Mouse (Mus musculus): ENCODE data around the gene Bola2.
"Not testable (repeated sequence)": the region's sequence is repeated elsewhere in the genome, so short reads cannot be mapped to it uniquely, and the experiment has no call there.

Gene Bola2

GRCm38 (mm10) chr7:126710266-126710665, 15.1 kb downstream of the Bola2 start:
- DNase-seq = no peak

DNA sequence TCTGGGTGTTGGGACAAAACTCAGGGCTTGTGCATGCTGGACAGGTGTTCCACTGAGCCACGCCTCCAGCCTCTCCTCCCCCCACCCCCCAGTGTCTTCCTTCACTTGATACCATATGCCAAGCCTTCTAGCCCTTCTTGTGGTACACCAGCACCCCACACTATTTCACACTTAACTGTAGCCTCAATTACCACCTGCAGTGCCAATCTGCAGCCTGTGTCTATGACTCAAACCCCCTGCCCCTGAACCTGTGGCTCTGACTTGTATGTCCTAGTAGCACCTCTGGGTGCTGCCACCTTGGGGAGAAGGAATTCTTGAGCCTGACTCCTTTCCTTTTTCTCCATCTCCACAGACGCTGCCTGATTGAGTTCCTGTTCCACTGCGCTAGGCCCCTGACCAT, 16.7 kb downstream of the Bola2 start:
- DNase-seq = no peak

DNA sequence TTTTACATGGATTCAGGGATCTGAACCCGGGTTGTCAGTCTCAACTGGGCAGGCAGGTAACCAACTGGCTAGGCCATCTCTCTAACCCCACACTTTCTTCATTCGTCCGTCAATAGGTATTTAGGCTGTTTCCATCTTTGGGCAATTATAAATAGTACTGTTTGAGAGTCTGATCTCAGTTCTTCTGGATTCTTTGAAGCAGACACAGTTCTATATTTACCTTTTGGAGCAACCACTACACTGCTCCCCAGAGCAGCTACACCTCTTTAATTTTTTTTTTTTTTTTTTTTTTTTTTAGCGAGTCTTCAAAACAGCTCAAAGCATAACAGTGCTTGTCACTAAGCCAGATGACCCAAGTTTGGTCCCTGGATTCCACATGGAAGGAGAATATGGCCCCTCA, 20.5 kb downstream of the Bola2 start:
- no peak for DNase-seq

GRCm38 (mm10) chr7:126717566-126717965, 22.4 kb downstream of the Bola2 start:
- DNase-seq = no peak

- DNase-seq = no peak
Observed at GRCm38 (mm10) chr7:126718787-126719337, 23.7 kb downstream of the Bola2 start.

DNA sequence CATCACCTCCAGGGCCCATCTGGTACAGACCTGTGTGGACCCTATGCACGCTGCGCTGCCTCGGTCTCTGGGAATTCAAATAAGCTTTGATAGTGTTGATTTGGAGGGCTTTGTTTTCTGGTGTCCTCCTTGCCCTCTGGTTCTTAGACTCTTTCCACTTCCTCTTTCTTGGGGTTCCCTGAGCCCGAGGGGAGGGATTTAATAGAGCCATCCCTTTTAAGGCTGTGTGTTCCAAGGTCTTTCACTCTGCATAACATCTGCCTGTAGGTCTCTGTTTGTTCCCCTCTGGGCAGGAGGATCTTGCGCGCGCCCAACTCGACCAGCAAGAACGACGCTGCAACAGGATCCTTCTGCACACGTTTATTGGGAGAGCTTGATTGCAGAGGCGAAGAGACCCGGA, 26.4 kb downstream of the Bola2 start:
- DNase-seq = no peak

- no peak for DNase-seq
Observed at GRCm38 (mm10) chr7:126725077-126725476, 29.9 kb downstream of the Bola2 start.

DNA sequence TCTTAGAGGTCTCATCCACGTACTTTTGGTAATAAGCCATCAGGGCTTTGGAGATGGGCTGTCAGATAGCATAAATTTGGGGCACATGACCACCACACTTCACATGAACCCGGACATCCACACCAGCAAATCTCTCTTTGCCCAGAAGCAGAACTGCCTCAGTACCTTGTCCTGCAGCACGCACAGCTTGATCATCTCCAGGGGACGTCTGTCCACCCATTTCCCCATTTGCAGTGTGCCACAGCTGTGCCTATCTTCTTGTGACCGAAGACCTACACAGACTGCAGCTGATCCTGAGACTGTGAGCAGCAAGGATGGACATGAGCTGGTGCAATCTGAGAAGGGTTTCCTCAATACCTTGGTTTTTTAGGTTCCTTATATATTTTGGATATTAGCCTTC, 30.5 kb downstream of the Bola2 start:
- no peak for DNase-seq

DNA sequence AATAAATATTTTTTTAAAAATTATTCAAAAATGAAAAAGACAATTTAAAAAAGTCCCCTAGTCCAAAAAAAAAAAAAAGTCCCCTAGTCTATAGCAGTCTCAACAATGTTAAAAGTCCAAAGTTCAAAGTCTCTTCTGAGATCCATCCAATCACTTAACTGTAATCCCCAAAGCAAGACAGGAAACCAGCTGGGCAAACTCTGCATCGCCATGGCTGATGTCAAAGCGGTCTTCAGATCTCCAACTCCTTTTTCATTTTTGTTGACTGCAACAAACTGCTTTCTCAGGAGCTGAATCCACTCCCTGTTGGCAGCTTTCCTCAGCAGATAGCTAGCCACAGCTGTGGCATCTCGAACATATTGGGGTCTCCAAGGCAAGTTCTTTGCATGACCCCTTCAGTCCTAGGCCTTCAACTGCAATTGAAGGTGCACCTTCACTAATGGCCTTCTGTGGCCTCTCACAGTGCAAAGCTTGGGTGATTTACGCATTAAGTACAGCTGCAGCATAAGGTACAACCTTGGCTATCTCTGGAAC, 35.1 kb downstream of the Bola2 start:
- DNase-seq = not testable (repeated sequence)

- no peak for DNase-seq
Observed at GRCm38 (mm10) chr7:126736122-126736521, 40.9 kb downstream of the Bola2 start.

- DNase-seq = no peak
Observed at GRCm38 (mm10) chr7:126739551-126739950, 44.4 kb downstream of the Bola2 start.

DNA sequence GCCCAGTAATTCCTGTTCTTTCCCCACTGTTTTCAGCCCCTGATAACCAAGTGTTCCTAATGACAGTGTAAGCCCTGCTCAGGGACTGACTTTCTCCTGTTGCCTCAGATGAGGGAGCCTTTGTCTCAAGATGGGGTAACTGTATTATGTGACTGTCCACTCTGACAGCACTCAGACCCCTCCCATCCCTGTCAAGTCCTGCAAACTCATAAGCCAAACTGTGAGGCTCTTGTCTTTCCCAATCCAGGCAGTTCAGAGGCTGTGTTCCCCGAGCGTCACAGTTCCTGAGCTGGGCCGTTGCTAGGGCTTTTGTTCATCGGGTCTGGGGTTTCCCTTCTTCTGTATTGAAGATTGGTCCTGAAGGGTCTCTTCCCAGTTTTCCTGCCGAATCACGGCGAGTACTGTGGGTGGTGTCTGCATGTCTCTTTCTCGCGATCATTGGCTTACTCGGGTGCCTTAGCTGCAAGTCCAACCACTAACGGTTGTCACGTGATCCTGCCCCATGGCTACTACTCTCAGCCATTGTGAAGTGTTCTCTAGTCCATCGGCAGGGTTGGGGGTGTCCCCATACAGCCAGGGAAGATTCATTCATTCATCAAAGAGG, 45.0 kb downstream of the Bola2 start:
- DNase-seq = no peak

GRCm38 (mm10) chr7:126740977-126741376, 45.8 kb downstream of the Bola2 start:
- DNase-seq = no peak

GRCm38 (mm10) chr7:126741452-126741851, 46.3 kb downstream of the Bola2 start:
- no peak for DNase-seq

DNA sequence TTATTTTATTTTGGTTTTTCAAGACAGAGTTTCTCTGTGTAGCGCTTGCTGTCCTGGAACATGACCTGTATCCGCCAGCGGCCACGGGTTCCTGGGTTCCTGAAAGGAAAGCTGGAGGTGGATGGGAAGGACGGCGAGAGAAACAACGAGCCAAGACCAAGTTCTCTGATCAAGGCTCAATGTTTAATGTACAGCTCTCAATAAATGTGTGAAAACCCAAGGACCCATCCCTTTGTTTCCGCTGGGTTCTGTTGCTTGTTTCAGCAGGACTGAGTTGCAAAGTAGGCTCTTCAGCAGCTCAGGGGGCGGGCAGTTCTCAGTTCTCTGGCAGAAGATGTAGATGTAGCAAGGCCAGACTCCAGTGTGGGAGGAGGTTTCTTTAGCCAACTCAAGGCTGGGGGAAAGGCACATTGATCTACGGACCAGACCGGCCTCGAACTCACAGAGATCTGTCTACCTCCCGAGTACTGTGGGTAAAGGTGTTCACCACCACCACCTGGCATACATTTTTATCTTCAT, 46.8 kb downstream of the Bola2 start:
- DNase-seq = no peak

DNA sequence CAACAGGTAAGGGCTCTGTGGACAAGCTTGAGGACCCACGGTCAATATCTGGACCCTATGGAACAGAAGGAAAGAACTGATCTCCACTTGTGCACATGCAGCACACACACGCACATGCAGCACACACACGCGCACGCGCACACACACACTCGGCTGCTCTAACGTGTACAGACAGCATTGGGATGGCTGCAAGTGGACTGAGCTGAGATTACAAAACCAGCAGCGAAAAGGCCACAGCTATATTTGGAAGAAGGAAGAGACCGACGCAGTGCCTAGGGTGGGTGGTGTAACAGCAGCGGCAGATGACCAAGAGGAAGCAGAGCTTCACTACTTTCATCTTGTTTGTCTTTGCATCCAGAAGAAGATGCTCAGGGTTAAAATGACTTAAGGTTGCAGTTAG, 50.9 kb downstream of the Bola2 start:
- no peak for DNase-seq

GRCm38 (mm10) chr7:126746798-126747197, 51.6 kb downstream of the Bola2 start:
- DNase-seq = no peak

DNA sequence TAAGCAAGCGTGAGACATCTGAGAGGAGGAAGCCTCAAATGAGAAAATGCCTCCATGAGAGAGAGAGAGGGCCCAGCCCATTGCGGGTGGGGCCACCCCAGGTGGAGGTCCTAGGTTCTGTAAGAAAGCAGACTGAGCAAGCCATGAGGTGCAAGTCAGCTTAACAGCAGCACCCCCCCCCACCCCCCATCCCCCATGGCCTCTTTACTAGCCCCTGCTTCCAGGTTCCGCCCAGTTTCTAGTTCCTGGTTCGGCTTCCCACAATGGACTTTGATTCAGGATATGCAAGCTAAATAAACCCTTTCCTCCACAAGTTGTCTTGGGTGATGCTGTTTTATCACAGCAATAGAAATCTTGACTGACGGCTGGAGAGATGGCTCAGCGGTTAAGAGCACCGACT, 53.6 kb downstream of the Bola2 start:
- no peak for DNase-seq

Data from kidney, postnatal 14 days (tissue).